ENCODE assay signal across 13 mouse cellular contexts in genomic region chr16:35165788-35166187, GRCm38 (mm10). TPM values are rescaled to one million over a fixed set of nuclear protein-coding genes. Genes with fewer than 3 reads are reported as not detected.
DNase-seq lines count a peak whose midpoint lies in the region; ATAC-seq and TF ChIP-seq lines count a peak whose summit lies in the region.
"Had no signal": no experiment of that assay in that cellular context is flagged by ENCODE, and none has a peak within 500 bp of the region (broad histone marks: within the 10 kb centered on the region; RNA-seq: fewer than 3 reads in every experiment).

No protein-coding gene starts in this region.

- peak; percentile 56 for DNase-seq in gastrocnemius, adult 2 months
- DNase-seq in gastrocnemius, postnatal 25 days = no peak
- DNase-seq in midbrain, postnatal 0 days (ENCODE audit: low spot score) = peak; percentile 50
- DNase-seq in midbrain, embryonic 14.5 days = no peak
- peak; percentile 58 for DNase-seq in cerebellum, adult 11-12 months
- peak; percentile 68 for DNase-seq in cerebellum, postnatal 36 days
- no peak for DNase-seq in liver, postnatal 0 days
- DNase-seq in thymus, adult 18-20 months = no peak
- DNase-seq: kidney, postnatal 4 days; lung, postnatal 10 days; thymus, postnatal 14 days had no signal

- no peak overlapping the region for H3K4me2 ChIP-seq in midbrain, postnatal 0 days (ENCODE audit: low read depth, low read length, poor library complexity, severe bottlenecking)
- no peak overlapping the region for H3K4me2 ChIP-seq in midbrain, embryonic 14.5 days (ENCODE audit: low read length)
- no peak overlapping the region for H3K4me2 ChIP-seq in liver, postnatal 0 days (ENCODE audit: low read depth, low read length)

- TF ChIP-seq EP300 in liver, postnatal 0 days (IDR thresholded peaks at IDR 0.05; ENCODE audit: low read depth) = no peak

- no peak overlapping the region for H3K4me3 ChIP-seq in gastrocnemius, adult 2 months
- H3K4me3 ChIP-seq in midbrain, postnatal 0 days (ENCODE audit: low read depth, low read length) = no peak overlapping the region
- no peak overlapping the region for H3K4me3 ChIP-seq in midbrain, embryonic 14.5 days (replicated peaks; ENCODE audit: low read depth, low read length)
- H3K4me3 ChIP-seq in liver, postnatal 0 days (ENCODE audit: low read depth, low read length) = no peak overlapping the region

- H3K36me3 ChIP-seq in midbrain, postnatal 0 days (ENCODE audit: insufficient read depth, low read length) = 0 out of 2 replicates have a peak, but pooled peaks cover 2% of the 10 kb centered on the region
- H3K36me3 ChIP-seq in midbrain, embryonic 14.5 days (ENCODE audit: control insufficient read depth, insufficient read depth, low read length) = no peaks in the 10 kb centered on the region
- no peaks in the 10 kb centered on the region for H3K36me3 ChIP-seq in liver, postnatal 0 days (replicated peaks; ENCODE audit: insufficient read depth, low read length)

- no peaks in the 10 kb centered on the region for H3K27me3 ChIP-seq in midbrain, postnatal 0 days (ENCODE audit: insufficient read depth, low read length)
- no peaks in the 10 kb centered on the region for H3K27me3 ChIP-seq in midbrain, embryonic 14.5 days (ENCODE audit: control insufficient read depth, insufficient read depth, low read length)
- H3K27me3 ChIP-seq in liver, postnatal 0 days (ENCODE audit: insufficient read depth, low read length) = no peaks in the 10 kb centered on the region; the same call in 1 of the 2 replicates

- peaks cover 12% of the 10 kb centered on the region for H3K4me1 ChIP-seq in midbrain, postnatal 0 days (ENCODE audit: insufficient read depth, low read length)
- H3K4me1 ChIP-seq in midbrain, embryonic 14.5 days (ENCODE audit: control insufficient read depth, insufficient read depth, low read length) = peaks cover 21% of the 10 kb centered on the region
- no peaks in the 10 kb centered on the region for H3K4me1 ChIP-seq in liver, postnatal 0 days (ENCODE audit: insufficient read depth)

- no peak overlapping the region for H3K9ac ChIP-seq in midbrain, postnatal 0 days (replicated peaks; ENCODE audit: low read length, poor library complexity, severe bottlenecking)
- H3K9ac ChIP-seq in midbrain, embryonic 14.5 days (replicated peaks; ENCODE audit: low read length) = no peak overlapping the region
- H3K9ac ChIP-seq in liver, postnatal 0 days (replicated peaks) = no peak overlapping the region

- TF ChIP-seq CTCF in gastrocnemius, adult 2 months (IDR thresholded peaks at IDR 0.05) = no peak
- TF ChIP-seq CTCF in midbrain, postnatal 0 days (IDR thresholded peaks at IDR 0.05) = no peak
- no peak for TF ChIP-seq CTCF in liver, postnatal 0 days (IDR thresholded peaks at IDR 0.05; ENCODE audit: low read depth)

- no peaks in the 10 kb centered on the region for H3K9me3 ChIP-seq in midbrain, postnatal 0 days (ENCODE audit: low read length)
- no peaks in the 10 kb centered on the region for H3K9me3 ChIP-seq in midbrain, embryonic 14.5 days (ENCODE audit: control insufficient read depth, low read length)
- H3K9me3 ChIP-seq in liver, postnatal 0 days (ENCODE audit: low read length) = no peaks in the 10 kb centered on the region

- no peak overlapping the region for H3K27ac ChIP-seq in gastrocnemius, adult 2 months
- no peak overlapping the region for H3K27ac ChIP-seq in midbrain, postnatal 0 days (ENCODE audit: low read depth, low read length)
- no peak overlapping the region for H3K27ac ChIP-seq in midbrain, embryonic 14.5 days (replicated peaks; ENCODE audit: low read depth, low read length)
- H3K27ac ChIP-seq in liver, postnatal 0 days (ENCODE audit: low read depth) = no peak overlapping the region

- 74% methylated on average over 3 of the region's 3 CpGs for WGBS in midbrain, postnatal 0 days
- WGBS in midbrain, embryonic 14.5 days = 83% methylated on average over 3 of the region's 3 CpGs
- WGBS in liver, postnatal 0 days (ENCODE audit: insufficient replicate concordance) = 63% methylated on average over 3 of the region's 3 CpGs

- intact Hi-C loops in gastrocnemius, adult 2 months (cut with DNase I) = no loop called here

- ATAC-seq in midbrain, postnatal 0 days (ENCODE audit: low FRiP score) = no peak
- no peak for ATAC-seq in midbrain, embryonic 14.5 days (ENCODE audit: low FRiP score, low TSS enrichment)
- no peak for ATAC-seq in liver, postnatal 0 days
- ATAC-seq: intestine, embryonic 16.5 days had no signal

RNA-seq across cellular contexts. Expression of gene Adcy5, which starts 11.1 kb away (rescaled TPM):
- total RNA-seq in gastrocnemius, adult 2 months (2021) = 1 to 10 TPM; 1.6 to 1.8 TPM
- 1 to 10 TPM; 1.2 to 4.1 TPM for total RNA-seq in gastrocnemius, postnatal 25 days (2021)
- total RNA-seq in midbrain, postnatal 0 days (2014; rRNA removed) = 73.9 and 77.3 TPM in 2 replicates
- 6.9 and 7.5 TPM in 2 replicates for polyA plus RNA-seq in midbrain, postnatal 0 days (2015; fragmentation: Nextera tagmentation; extraction: Ambion mirVana)
- 8.4 and 8.7 TPM in 2 replicates for polyA plus RNA-seq in midbrain, embryonic 14.5 days (2014; fragmentation: Nextera tagmentation; extraction: Ambion mirVana)
- polyA plus RNA-seq in liver, postnatal 0 days (2015; fragmentation: Nextera tagmentation; extraction: Ambion mirVana) = 0.28 and 0.39 TPM in 2 replicates
- total RNA-seq: hematopoietic stem cell, adult 5-6 weeks had no signal

Comparison
In these comparisons a context has a peak if more than half of its experiments do, and no peak if none do; other contexts are left out.
1. DNase-seq: peak in gastrocnemius, adult 2 months (single experiment), midbrain, postnatal 0 days (single experiment), cerebellum, adult 11-12 months (single experiment) and cerebellum, postnatal 36 days (2 of 2); none in gastrocnemius, postnatal 25 days (single experiment), midbrain, embryonic 14.5 days (single experiment), liver, postnatal 0 days (single experiment) and thymus, adult 18-20 months (0 of 2).
2. RNA of gene Adcy5, which starts 11.1 kb away (total RNA-seq): 73.9 to 77.3 TPM in midbrain, postnatal 0 days; 1.2 to 4.1 TPM in gastrocnemius, postnatal 25 days and 1.6 to 1.8 TPM in gastrocnemius, adult 2 months; every median in the first group is over 10 times any median in the second.